Mouse (Mus musculus) C2C12 (cell line): ENCODE measurements around the gene Agtr1a. TPM values are rescaled to one million over a fixed set of nuclear protein-coding genes. Genes with fewer than 3 reads are reported as not detected.

Experiments used
- H3K27me3 ChIP-seq: one replicate; pipeline ENCODE4 v1.6.1; 2011; ENCODE audit not compliant: control insufficient read depth, insufficient read depth, insufficient read length
- H3K36me3 ChIP-seq: one replicate; pipeline ENCODE4 v1.6.1; 2011; ENCODE audit not compliant: control insufficient read depth, insufficient read depth
- H3K4me3 ChIP-seq: one replicate; pipeline ENCODE4 v1.5.1; 2011; ENCODE audit warnings: mild to moderate bottlenecking, control low read depth; ENCODE audit not compliant: poor library complexity, insufficient read depth, severe bottlenecking
- H3K79me2 ChIP-seq: one replicate; pipeline ENCODE4 v1.6.1; 2011; ENCODE audit not compliant: control insufficient read depth, insufficient read depth
- H3K79me3 ChIP-seq: one replicate; pipeline ENCODE4 v1.6.1; 2011; ENCODE audit warnings: low read depth, control low read depth
- H3ac ChIP-seq: one replicate; pipeline ENCODE3; 2011; ENCODE audit warnings: low read depth; ENCODE audit not compliant: control insufficient read depth, insufficient read length
- CEBPB ChIP-seq: IDR thresholded peaks from one replicate; pipeline ENCODE4 v1.6.1; 2011; ENCODE audit warnings: low read depth, mild to moderate bottlenecking, control low read depth, moderate library complexity
- CTCF ChIP-seq: IDR thresholded peaks from one replicate; pipeline ENCODE4 v1.5.1; 2011; ENCODE audit not compliant: control insufficient read depth, insufficient read depth, insufficient read length
- FOSL1 ChIP-seq: IDR thresholded peaks from one replicate; pipeline ENCODE4 v1.8.0; 2011; ENCODE audit warnings: mild to moderate bottlenecking, low read length; ENCODE audit not compliant: poor library complexity, insufficient read depth, severe bottlenecking
- MAX ChIP-seq: IDR thresholded peaks from one replicate; pipeline ENCODE4 v1.6.1; 2011; ENCODE audit warnings: mild to moderate bottlenecking, control low read depth
- MYOD1 ChIP-seq: IDR thresholded peaks from one replicate; pipeline ENCODE4 v1.6.1; 2011; ENCODE audit warnings: low read depth; ENCODE audit not compliant: control insufficient read depth, insufficient read length
- MYOG ChIP-seq: IDR thresholded peaks from one replicate; pipeline ENCODE4 v1.6.1; 2011; ENCODE audit not compliant: control insufficient read depth, insufficient read length; ENCODE audit errors: extremely low read depth
- USF1 ChIP-seq: IDR thresholded peaks from one replicate; pipeline ENCODE4 v1.6.1; 2011; ENCODE audit warnings: low read depth, mild to moderate bottlenecking, control low read depth, moderate library complexity
- polyA plus RNA-seq: library from polyadenylated mRNA; unstranded; fragments of >200 nt; fragmentation: generic; extraction: Trizol; gene quantifications from one replicate; pipeline ENCODE4 v1.2.1, GENCODE M21; 2012; ENCODE audit warnings: missing spikeins

Agtr1a gene
- polyA plus RNA-seq, 1 experiment: not detected

DNA sequence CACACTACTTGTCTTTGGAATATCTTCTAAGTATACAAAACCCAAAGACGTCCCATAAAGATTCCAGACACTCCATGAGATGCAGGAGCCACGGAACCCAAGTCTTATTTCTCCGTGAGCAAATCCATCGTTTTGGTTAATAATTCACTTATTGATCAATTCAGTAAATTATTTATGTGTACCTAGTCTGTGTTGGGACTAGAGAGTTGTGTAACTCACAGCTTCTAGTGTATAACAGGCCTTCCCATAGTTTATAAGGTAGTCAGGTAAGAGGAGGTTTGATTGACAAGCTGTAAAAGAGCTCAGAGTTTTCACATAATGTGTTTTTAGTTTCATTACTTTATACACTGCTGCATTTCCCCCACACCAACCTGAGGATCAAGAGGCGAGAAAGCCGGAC lies 48.9 kb downstream of the Agtr1a start:
- Histone ChIP-seq H3K79me2 (no peaks in the 10 kb centered on the region), H3ac (no peak overlapping the region), H3K27me3 (no peaks in the 10 kb centered on the region), H3K4me3 (no peak overlapping the region), H3K79me3 (no peaks in the 10 kb centered on the region), H3K36me3 (no peaks in the 10 kb centered on the region)
- TF ChIP-seq MYOD1: no peak
- no peak for TF ChIP-seq FOSL1
- TF ChIP-seq CTCF: no peak
- TF ChIP-seq CEBPB: no peak
- no peak for TF ChIP-seq MAX
- TF ChIP-seq MYOG: no peak
- no peak for TF ChIP-seq USF1

- no peak for TF ChIP-seq CTCF
- no peak for TF ChIP-seq USF1
- TF ChIP-seq FOSL1: no peak
- TF ChIP-seq MYOD1: no peak
- no peak for TF ChIP-seq CEBPB
- TF ChIP-seq MYOG: no peak
- no peak for TF ChIP-seq MAX
Observed at GRCm38 (mm10) chr13:30394123-30394522, 57.9 kb downstream of the Agtr1a start.

DNA sequence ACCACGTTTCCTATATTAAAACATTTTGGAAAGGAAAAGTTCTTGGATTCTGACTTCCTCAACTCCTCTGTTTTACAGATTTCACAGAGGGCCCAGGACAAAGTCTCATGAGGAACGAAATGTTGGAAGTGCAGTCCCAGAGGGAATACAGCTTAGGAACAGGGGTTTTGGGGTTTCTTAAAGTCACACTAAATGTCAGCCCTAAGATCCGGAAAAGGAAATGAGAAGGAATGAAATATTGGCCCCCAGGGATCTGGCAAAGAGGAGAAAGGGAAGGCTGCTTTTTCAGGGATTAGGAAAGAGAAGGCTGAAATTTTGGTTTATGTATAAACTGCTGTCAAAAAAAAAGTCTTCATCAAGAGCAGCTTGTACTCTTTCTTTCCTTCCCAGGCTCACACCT lies 60.2 kb downstream of the Agtr1a start:
- TF ChIP-seq CTCF (no peak), FOSL1 (no peak), CEBPB (no peak), MYOD1 (no peak), USF1 (no peak), MAX (no peak), MYOG (no peak)
- H3K4me3 ChIP-seq: no peak overlapping the region
- no peaks in the 10 kb centered on the region for H3K79me2 ChIP-seq
- H3K79me3 ChIP-seq: no peaks in the 10 kb centered on the region
- no peak overlapping the region for H3ac ChIP-seq
- no peaks in the 10 kb centered on the region for H3K27me3 ChIP-seq
- H3K36me3 ChIP-seq: no peaks in the 10 kb centered on the region

More at GRCm38 (mm10) chr13:30394123-30394522, 57.9 kb downstream of the Agtr1a start:
- Histone ChIP-seq H3K79me2 (no peaks in the 10 kb centered on the region), H3K79me3 (no peaks in the 10 kb centered on the region), H3K4me3 (no peak overlapping the region), H3K36me3 (no peaks in the 10 kb centered on the region), H3K27me3 (no peaks in the 10 kb centered on the region), H3ac (no peak overlapping the region)

- no peaks in the 10 kb centered on the region for H3K36me3 ChIP-seq
- no peaks in the 10 kb centered on the region for H3K79me2 ChIP-seq
- no peaks in the 10 kb centered on the region for H3K27me3 ChIP-seq
- no peak overlapping the region for H3ac ChIP-seq
- TF ChIP-seq FOSL1 (no peak), MYOD1 (peak; percentile 26)
- no peak overlapping the region for H3K4me3 ChIP-seq
- no peaks in the 10 kb centered on the region for H3K79me3 ChIP-seq
Observed at GRCm38 (mm10) chr13:30398852-30399251, 62.6 kb downstream of the Agtr1a start.

DNA sequence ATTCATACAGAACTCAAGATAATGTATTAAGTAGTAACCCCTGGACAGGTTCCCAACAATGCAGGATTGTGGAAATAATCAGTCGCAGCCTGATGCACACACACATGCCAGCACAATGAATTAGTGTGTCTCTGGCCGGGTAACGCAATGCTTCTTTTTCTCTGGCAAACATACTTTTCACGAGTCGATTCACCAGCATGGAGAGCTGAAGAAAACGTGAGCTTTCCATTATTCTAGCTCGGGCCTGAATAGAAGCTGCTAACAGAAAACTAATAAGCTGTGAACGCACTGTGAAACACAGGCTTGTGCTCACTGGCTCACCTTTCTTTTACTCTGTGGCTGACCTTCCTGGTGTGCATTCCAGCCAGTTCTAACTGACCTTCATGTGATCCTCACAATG lies 64.4 kb downstream of the Agtr1a start:
- no peak for TF ChIP-seq CTCF
- TF ChIP-seq MAX: no peak
- no peak for TF ChIP-seq FOSL1
- no peak for TF ChIP-seq MYOD1
- TF ChIP-seq USF1: no peak
- no peak for TF ChIP-seq CEBPB
- TF ChIP-seq MYOG: no peak

GRCm38 (mm10) chr13:30403874-30404273 lies 67.6 kb downstream of the Agtr1a start:
- Histone ChIP-seq H3ac (no peak overlapping the region), H3K27me3 (no peaks in the 10 kb centered on the region), H3K4me3 (no peak overlapping the region), H3K79me2 (no peaks in the 10 kb centered on the region), H3K79me3 (no peaks in the 10 kb centered on the region), H3K36me3 (no peaks in the 10 kb centered on the region)
- TF ChIP-seq USF1 (no peak), MYOG (no peak)

More for the DNA sequence above, 64.4 kb downstream of the Agtr1a start:
- H3K79me3 ChIP-seq: no peaks in the 10 kb centered on the region
- no peak overlapping the region for H3K4me3 ChIP-seq
- no peaks in the 10 kb centered on the region for H3K27me3 ChIP-seq
- no peaks in the 10 kb centered on the region for H3K79me2 ChIP-seq
- no peaks in the 10 kb centered on the region for H3K36me3 ChIP-seq
- no peak overlapping the region for H3ac ChIP-seq
